Mouse (Mus musculus): ENCODE data around the gene Psen2.

- TF ChIP-seq MEF2A (IDR thresholded peaks at IDR 0.05; ENCODE audit: borderline replicate concordance, low read depth, low read length) (no peak), KAT2A (IDR thresholded peaks at IDR 0.05; ENCODE audit: insufficient replicate concordance, low read length) (no peak), ZKSCAN1 (IDR thresholded peaks at IDR 0.05; ENCODE audit: borderline replicate concordance, low read depth, low read length) (no peak), CTCF (conservative IDR thresholded peaks at IDR 0.05 in 1 of 2, IDR thresholded peaks at IDR 0.05 in 1 of 2; ENCODE audit: low read depth in 2 of 2, low read length in 2 of 2) (no peak), HCFC1 (IDR thresholded peaks at IDR 0.05; ENCODE audit: low read depth, low read length) (no peak), POLR2A (IDR thresholded peaks at IDR 0.05; ENCODE audit: low read depth, low read length) (no peak), POLR2AphosphoS2 (IDR thresholded peaks at IDR 0.05; ENCODE audit: low read depth, low read length) (no peak), SIN3A (IDR thresholded peaks at IDR 0.05; ENCODE audit: low read length) (no peak), NELFE (IDR thresholded peaks at IDR 0.05; ENCODE audit: low read depth, low read length) (no peak), RAD21 (IDR thresholded peaks at IDR 0.05; ENCODE audit: low read depth, low read length) (no peak), ELF1 (IDR thresholded peaks at IDR 0.05; ENCODE audit: low read depth, low read length) (no peak), MXI1 (IDR thresholded peaks at IDR 0.05; ENCODE audit: low read depth, low read length) (no peak), TBP (conservative IDR thresholded peaks at IDR 0.05; ENCODE audit: low read depth, low read length) (no peak)
These were observed 74.3 kb downstream of the Psen2 start for GRCm38 (mm10) chr1:180188951-180189350.

Measured in CH12.LX (cell line).